Mouse (Mus musculus) MEL (cell line): Measurements from ENCODE around the gene Olfr1180. TPM values are rescaled to one million over a fixed set of nuclear protein-coding genes. Genes with fewer than 3 reads are reported as not detected.
"Not testable (repeated sequence)": the region's sequence is repeated elsewhere in the genome, so short reads cannot be mapped to it uniquely, and the experiment has no call there.

Experiments used
- DNase-seq: peaks from one replicate; pipeline ENCODE4 v3.0.0; 2011; ENCODE audit warnings: low read depth, low spot score
- H3K27ac ChIP-seq: 2 replicates; pipeline ENCODE4 v1.5.1; 2012; ENCODE audit warnings: low read depth, mild to moderate bottlenecking, control low read depth, low read length, moderate library complexity; ENCODE audit not compliant: control insufficient read depth
- H3K27me3 ChIP-seq, 2 experiments: fragments of 150-350 bp in 1 of 2; sonication (generic) in 1 of 2; 2 replicates each; pipeline ENCODE4 v1.6.1; 2012; ENCODE audit warnings: low read length in 2 of 2, mild to moderate bottlenecking in 2 of 2, improper control_type of control experiment in 1 of 2, moderate library complexity in 1 of 2; ENCODE audit not compliant: insufficient read depth in 2 of 2, control insufficient read depth in 1 of 2
- H3K36me3 ChIP-seq, 2 experiments: 2 replicates each; pipeline ENCODE4 v1.6.1; 2012 to 2014; ENCODE audit warnings: low read length in 2 of 2, improper control_type of control experiment in 1 of 2, inconsistent platforms in 1 of 2, mild to moderate bottlenecking in 1 of 2; ENCODE audit not compliant: insufficient read depth in 2 of 2, control insufficient read depth in 1 of 2
- H3K4me1 ChIP-seq, 2 experiments: fragments of 150-350 bp in 1 of 2; sonication (generic) in 1 of 2; 2 replicates each; pipeline ENCODE4 v1.6.1; 2012; ENCODE audit warnings: low read length in 2 of 2, improper control_type of control experiment in 1 of 2, mild to moderate bottlenecking in 1 of 2; ENCODE audit not compliant: insufficient read depth in 2 of 2, control insufficient read depth in 1 of 2
- H3K4me3 ChIP-seq, 2 experiments: fragments of 150-350 bp in 1 of 2; sonication (generic) in 1 of 2; 2 replicates each; pipeline ENCODE4 v1.5.1; 2012; ENCODE audit warnings: low read depth in 2 of 2, low read length in 2 of 2, mild to moderate bottlenecking in 2 of 2, moderate library complexity in 2 of 2, control low read depth in 1 of 2, improper control_type of control experiment in 1 of 2; ENCODE audit not compliant: control insufficient read depth in 1 of 2, insufficient read depth in 1 of 2
- H3K79me2 ChIP-seq: 2 replicates; pipeline ENCODE4 v1.6.1; 2012; ENCODE audit warnings: mild to moderate bottlenecking, low read length, moderate library complexity; ENCODE audit not compliant: control insufficient read depth, poor library complexity, insufficient read depth
- H3K9ac ChIP-seq: 2 replicates; pipeline ENCODE4 v1.6.1; 2012; ENCODE audit warnings: low read depth, mild to moderate bottlenecking, control low read depth, low read length, moderate library complexity; ENCODE audit not compliant: control insufficient read depth, poor library complexity, severe bottlenecking
- H3K9me3 ChIP-seq: fragments of 150-350 bp; sonication (generic); replicated peaks from 2 replicates; pipeline ENCODE4 v1.6.1; 2012; ENCODE audit warnings: mild to moderate bottlenecking, low read length, improper control_type of control experiment, moderate library complexity; ENCODE audit not compliant: insufficient read depth
- BHLHE40 ChIP-seq: IDR thresholded peaks from 2 replicates; pipeline ENCODE4 v1.6.1; 2012; ENCODE audit warnings: low read depth, mild to moderate bottlenecking, inconsistent platforms, low read length, improper control_type of control experiment, borderline replicate concordance
- CHD1 ChIP-seq: IDR thresholded peaks from 2 replicates; pipeline ENCODE4 v1.6.1; 2012; ENCODE audit warnings: low read depth, mild to moderate bottlenecking, inconsistent platforms, low read length, improper control_type of control experiment
- CHD2 ChIP-seq: IDR thresholded peaks from 2 replicates; pipeline ENCODE4 v1.6.1; 2011; ENCODE audit warnings: low read length, improper control_type of control experiment
- E2F4 ChIP-seq: IDR thresholded peaks from 2 replicates; pipeline ENCODE4 v1.6.1; 2011; ENCODE audit warnings: low read depth, low read length, improper control_type of control experiment, borderline replicate concordance
- EP300 ChIP-seq, 2 experiments: IDR thresholded peaks; 2 replicates each; pipeline ENCODE4 v1.6.1; 2011; ENCODE audit warnings: improper control_type of control experiment in 2 of 2, low read length in 2 of 2, low read depth in 1 of 2, mild to moderate bottlenecking in 1 of 2
- GATA1 ChIP-seq: IDR thresholded peaks from 2 replicates; pipeline ENCODE4 v1.6.1; 2011; ENCODE audit warnings: low read depth, low read length, improper control_type of control experiment
- JUND ChIP-seq: IDR thresholded peaks from 2 replicates; pipeline ENCODE4 v1.6.1; 2011; ENCODE audit warnings: low read depth, mild to moderate bottlenecking, improper control_type of control experiment, low read length
- KAT2A ChIP-seq: conservative IDR thresholded peaks from 2 replicates; pipeline ENCODE4 v1.6.1; 2012; ENCODE audit warnings: low read depth, low read length, improper control_type of control experiment, inconsistent platforms
- MAX ChIP-seq: IDR thresholded peaks from 2 replicates; pipeline ENCODE4 v1.6.1; 2011; ENCODE audit warnings: low read length, improper control_type of control experiment
- MYB ChIP-seq: IDR thresholded peaks from 2 replicates; pipeline ENCODE4 v1.6.1; 2011; ENCODE audit warnings: mild to moderate bottlenecking, low read depth, low read length, improper control_type of control experiment
- NRF1 ChIP-seq: IDR thresholded peaks from 2 replicates; pipeline ENCODE4 v1.6.1; 2014; ENCODE audit warnings: low read depth, mild to moderate bottlenecking, inconsistent platforms, low read length, improper control_type of control experiment, moderate library complexity; ENCODE audit not compliant: poor library complexity, insufficient read depth, severe bottlenecking
- POLR2A ChIP-seq, 2 experiments: IDR thresholded peaks; 2 replicates each; pipeline ENCODE4 v1.6.1; 2011 to 2012; ENCODE audit warnings: low read length in 2 of 2, mild to moderate bottlenecking in 2 of 2, control low read depth in 1 of 2, improper control_type of control experiment in 1 of 2, low read depth in 1 of 2, moderate library complexity in 1 of 2; ENCODE audit not compliant: control insufficient read depth in 1 of 2, insufficient read depth in 1 of 2, poor library complexity in 1 of 2
- POLR2AphosphoS5 ChIP-seq: IDR thresholded peaks from 2 replicates; pipeline ENCODE4 v1.6.1; 2012; ENCODE audit warnings: low read depth, borderline replicate concordance, mild to moderate bottlenecking, inconsistent platforms, low read length, moderate library complexity, mixed read lengths
- RAD21 ChIP-seq: IDR thresholded peaks from 2 replicates; pipeline ENCODE4 v1.6.1; 2011; ENCODE audit warnings: mild to moderate bottlenecking, low read depth, low read length, improper control_type of control experiment
- RCOR1 ChIP-seq: IDR thresholded peaks from 2 replicates; pipeline ENCODE4 v1.6.1; 2012; ENCODE audit warnings: low read depth, mild to moderate bottlenecking, inconsistent platforms, low read length, improper control_type of control experiment
- TAL1 ChIP-seq: IDR thresholded peaks from 2 replicates; pipeline ENCODE4 v1.6.1; 2012; ENCODE audit warnings: mild to moderate bottlenecking, inconsistent platforms, low read length, moderate library complexity, mixed read lengths
- TBP ChIP-seq: IDR thresholded peaks from 2 replicates; pipeline ENCODE4 v1.8.0; 2011; ENCODE audit warnings: low read depth, low read length, improper control_type of control experiment
- ZNF384 ChIP-seq: IDR thresholded peaks from 2 replicates; pipeline ENCODE4 v1.6.1; 2012; ENCODE audit warnings: low read depth, mild to moderate bottlenecking, inconsistent platforms, low read length, improper control_type of control experiment
- polyA plus RNA-seq, 2 experiments: library from polyadenylated mRNA; stranded (reverse) in 1 of 2; unstranded in 1 of 2; fragments of >175 nt in 1 of 2; fragments of >200 nt in 1 of 2; gene quantifications; 2 replicates each; pipeline versions ENCODE4 v1.2.1 to v1.2.4; 2012; ENCODE audit warnings: low replicate concordance in 2 of 2, low read depth in 1 of 2; ENCODE audit not compliant: insufficient read length in 2 of 2, insufficient read depth in 1 of 2, missing spikeins in 1 of 2
- total RNA-seq: library from RNA; depleted of rRNA; stranded (reverse); fragments of 300-350 nt; gene quantifications from 2 replicates; pipeline ENCODE4 v1.2.3, GENCODE M21; 2012; rRNA removed

The Olfr1180 gene
- total RNA-seq (not detected in 2 replicates), polyA plus RNA-seq (not detected)

DNA sequence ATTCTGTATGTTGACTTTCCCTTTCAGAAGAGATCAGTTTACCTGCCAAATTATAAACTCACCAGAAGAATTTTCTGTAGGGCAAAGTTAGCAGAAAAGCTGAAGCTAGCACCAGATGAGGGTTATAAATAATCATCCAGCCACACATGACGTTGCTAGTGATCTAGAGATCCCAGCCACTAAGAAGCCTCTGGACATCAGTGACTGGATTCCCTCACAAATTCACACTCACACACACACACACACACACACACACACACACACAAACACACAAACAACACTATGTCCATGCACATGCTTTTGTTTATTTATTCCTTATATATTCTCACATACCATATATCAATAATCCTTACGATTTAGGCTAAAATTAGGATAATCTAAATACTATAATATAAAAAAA lies at the start of gene Olfr1180:
Gene Olfr1180 (minus strand): TSS at position 101 of the 400 bp plus-strand sequence.
- TF ChIP-seq MYB = no peak
- no peak for TF ChIP-seq ZNF384
- no peak for TF ChIP-seq E2F4
- TF ChIP-seq POLR2A (IDR thresholded peaks at IDR 0.05; ENCODE audit: control insufficient read depth in 1 of 2, insufficient read depth in 1 of 2, low read depth in 1 of 2, low read length in 2 of 2, poor library complexity in 1 of 2) = no peak
- TF ChIP-seq JUND = no peak
- TF ChIP-seq TAL1 = no peak
- no peak for TF ChIP-seq POLR2AphosphoS5
- TF ChIP-seq KAT2A = no peak
- TF ChIP-seq MAX = no peak
- no peak for TF ChIP-seq CHD1
- TF ChIP-seq RCOR1 = no peak
- no peak for TF ChIP-seq RAD21
- no peak for TF ChIP-seq BHLHE40
- TF ChIP-seq GATA1 = no peak
- TF ChIP-seq CHD2 = no peak
- TF ChIP-seq NRF1 = no peak
- TF ChIP-seq EP300 (IDR thresholded peaks at IDR 0.05; ENCODE audit: low read depth in 1 of 2, low read length in 2 of 2) = no peak
- Histone ChIP-seq H3K4me1 (no peaks in the 10 kb centered on the region), H3K79me2 (no peaks in the 10 kb centered on the region), H3K9ac (no peak within 1 kb of the TSS), H3K27ac (no peak within 1 kb of the TSS), H3K36me3 (no peaks in the 10 kb centered on the region), H3K9me3 (no peaks in the 10 kb centered on the region), H3K4me3 (no peak within 1 kb of the TSS), H3K27me3 (no peaks in the 10 kb centered on the region)
- no peak for DNase-seq

DNA sequence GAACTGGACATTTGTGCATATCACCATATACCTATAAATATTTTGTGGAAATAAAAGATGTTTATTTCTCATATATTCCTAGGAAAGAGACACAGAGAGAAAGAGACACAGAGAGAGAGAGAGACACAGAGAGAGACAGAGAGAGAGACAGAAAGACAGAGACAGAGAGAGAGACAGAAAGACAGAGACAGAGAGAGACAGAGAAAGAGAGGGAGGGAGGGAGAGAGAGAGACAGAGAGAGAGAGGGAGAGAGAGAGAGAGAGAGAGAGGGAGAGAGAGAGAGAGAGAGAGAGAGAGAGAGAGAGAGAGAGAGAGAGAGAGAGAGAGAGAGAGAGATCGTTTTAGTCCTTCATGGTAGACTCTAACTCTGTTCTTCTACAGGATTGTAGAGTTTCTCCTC lies 35.6 kb upstream of the Olfr1180 start, which contains the start of gene Olfr1183:
Gene Olfr1183 (plus strand): TSS at position 301 of the 400 bp plus-strand sequence.
- H3K79me2 ChIP-seq, H3K9ac ChIP-seq, H3K27me3 ChIP-seq, DNase-seq, H3K9me3 ChIP-seq, H3K27ac ChIP-seq, H3K36me3 ChIP-seq, H3K4me3 ChIP-seq, H3K4me1 ChIP-seq: not testable (repeated sequence)

DNA sequence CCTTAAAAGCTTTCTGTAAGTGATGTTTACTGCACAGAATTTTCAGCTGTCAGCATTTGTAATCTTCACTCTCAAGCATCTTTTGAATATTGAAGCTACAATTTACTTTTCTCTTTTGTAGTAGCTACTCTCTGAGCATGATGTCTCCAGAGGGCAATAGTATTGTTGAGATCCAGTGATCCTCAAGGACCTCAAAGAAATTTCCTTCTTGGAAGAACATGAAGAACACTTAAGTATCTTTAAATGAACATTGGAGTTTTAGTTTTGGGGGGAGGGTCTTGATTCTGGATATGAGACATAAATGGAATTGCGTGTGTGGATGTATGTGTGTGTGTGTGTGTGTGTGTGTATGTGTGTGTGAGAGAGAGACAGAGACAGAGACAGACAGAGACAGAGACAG lies 30.1 kb upstream of the Olfr1180 start, which contains the start of gene Gm13757:
Gene Gm13757 (minus strand): TSS at position 101 of the 400 bp plus-strand sequence.
- Histone ChIP-seq H3K4me1 (no peaks in the 10 kb centered on the region), H3K79me2 (no peaks in the 10 kb centered on the region), H3K27me3 (no peaks in the 10 kb centered on the region), H3K27ac (no peak within 1 kb of the TSS), H3K36me3 (no peaks in the 10 kb centered on the region), H3K9ac (no peak within 1 kb of the TSS), H3K4me3 (no peak within 1 kb of the TSS), H3K9me3 (no peaks in the 10 kb centered on the region)
- no peak for DNase-seq
- TF ChIP-seq TBP = no peak
- TF ChIP-seq, all 39 proteins: peak for 0
